Mouse (Mus musculus) cerebellum, adult (tissue): Measurements from ENCODE around the gene Ppp1r1b.
"Not testable (repeated sequence)": the region's sequence is repeated elsewhere in the genome, so short reads cannot be mapped to it uniquely, and the experiment has no call there.

ENCODE experiments used
- ATAC-seq: cut with Nextera tagmentation; 2 replicates; pipeline ENCODE4 v1.9.2; 2017; ENCODE audit warnings: mild to moderate bottlenecking, moderate library complexity, mixed read lengths; ENCODE audit not compliant: insufficient number of reproducible peaks, low FRiP score, low TSS enrichment

The Ppp1r1b gene

DNA sequence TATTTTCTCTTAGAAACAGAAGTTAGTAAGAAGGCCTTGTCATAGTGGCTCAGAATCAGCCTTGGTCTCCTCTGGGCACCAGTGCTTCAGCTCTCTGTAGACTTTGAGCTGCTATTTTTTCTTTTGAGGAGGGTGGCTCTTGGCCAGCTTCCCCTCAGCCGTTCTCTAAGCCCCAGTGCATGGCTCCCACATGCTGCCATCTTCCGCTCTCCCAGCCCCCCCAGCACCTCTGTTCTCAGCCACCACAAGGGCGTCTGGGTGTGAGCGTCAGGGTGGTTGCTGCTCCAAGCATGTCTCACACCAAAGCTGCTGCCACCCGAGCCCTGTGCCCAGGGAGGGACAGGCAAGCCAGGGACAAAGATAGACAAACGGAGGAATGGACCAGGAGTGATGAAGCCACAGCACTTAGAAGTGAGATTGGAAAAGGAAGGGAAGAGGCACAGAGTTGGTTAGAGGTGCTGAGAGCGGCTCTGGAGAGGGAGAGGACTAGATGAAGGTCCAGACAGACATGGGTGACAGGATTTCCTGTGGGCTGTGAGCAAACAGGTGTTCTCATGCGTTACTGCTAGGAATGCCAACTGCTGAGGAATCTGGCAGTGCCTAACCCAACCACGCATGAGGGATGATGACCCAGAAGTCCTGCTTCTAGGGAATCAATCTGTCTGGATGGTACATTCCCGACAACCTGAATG, 19.1 kb downstream of the Ppp1r1b start:
- no peak for ATAC-seq

DNA sequence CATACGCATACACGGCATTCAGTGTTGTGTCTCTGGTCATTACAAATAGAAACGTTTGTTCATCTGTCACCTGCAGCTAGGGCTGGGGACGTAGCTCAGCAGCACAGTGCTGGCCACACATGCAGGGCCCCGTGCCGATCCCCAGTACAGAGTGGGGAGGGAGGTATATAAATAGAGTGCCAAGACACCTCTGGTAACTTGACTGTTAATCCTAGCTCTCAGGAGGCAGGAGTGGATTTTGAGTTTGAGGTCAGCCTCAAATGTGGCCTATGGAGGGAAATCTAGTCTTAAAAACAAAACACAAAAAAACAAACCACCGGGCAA, 19.6 kb downstream of the Ppp1r1b start:
- no peak for ATAC-seq

DNA sequence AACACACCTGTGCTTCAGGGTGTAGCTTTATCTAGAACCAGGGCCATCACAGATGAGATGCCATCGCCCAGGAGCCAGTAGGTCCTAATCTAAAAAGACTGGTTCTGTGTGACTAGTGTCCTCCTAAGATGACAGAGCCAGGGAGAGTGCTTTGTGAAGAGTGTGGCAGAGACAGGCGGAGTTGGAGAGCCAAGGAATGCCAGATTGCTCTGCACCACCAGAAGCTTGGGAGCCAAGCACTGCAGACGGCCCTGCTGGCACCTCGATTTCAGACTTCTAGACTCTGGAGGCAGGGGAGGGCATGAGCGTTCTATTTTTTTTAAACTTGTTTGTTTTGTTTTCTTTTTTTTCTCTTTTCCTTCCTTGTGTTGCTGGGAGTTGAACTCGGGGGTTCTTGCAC, 21.1 kb downstream of the Ppp1r1b start:
- ATAC-seq: no peak; the same call in 1 of the 2 replicates

DNA sequence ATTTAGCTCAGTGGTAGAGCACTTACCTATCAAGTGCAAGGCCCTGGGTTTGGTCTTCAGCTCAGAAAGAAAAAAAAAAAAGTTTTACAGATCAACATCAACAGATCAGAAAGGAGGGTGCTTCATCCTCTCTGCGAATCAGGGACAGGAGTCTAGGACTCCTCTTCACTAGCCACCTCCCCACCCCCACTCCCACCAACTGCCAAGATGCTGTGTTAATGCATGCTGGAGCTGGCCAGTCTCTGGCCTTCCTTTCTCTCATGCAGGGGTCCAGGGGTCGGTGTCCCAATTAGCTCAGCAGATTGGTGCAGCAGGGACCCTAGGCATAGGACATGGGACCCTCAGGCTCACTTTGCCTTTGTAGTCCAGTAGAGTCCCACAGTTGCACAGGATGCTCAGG, 22.4 kb downstream of the Ppp1r1b start:
- ATAC-seq: no peak

DNA sequence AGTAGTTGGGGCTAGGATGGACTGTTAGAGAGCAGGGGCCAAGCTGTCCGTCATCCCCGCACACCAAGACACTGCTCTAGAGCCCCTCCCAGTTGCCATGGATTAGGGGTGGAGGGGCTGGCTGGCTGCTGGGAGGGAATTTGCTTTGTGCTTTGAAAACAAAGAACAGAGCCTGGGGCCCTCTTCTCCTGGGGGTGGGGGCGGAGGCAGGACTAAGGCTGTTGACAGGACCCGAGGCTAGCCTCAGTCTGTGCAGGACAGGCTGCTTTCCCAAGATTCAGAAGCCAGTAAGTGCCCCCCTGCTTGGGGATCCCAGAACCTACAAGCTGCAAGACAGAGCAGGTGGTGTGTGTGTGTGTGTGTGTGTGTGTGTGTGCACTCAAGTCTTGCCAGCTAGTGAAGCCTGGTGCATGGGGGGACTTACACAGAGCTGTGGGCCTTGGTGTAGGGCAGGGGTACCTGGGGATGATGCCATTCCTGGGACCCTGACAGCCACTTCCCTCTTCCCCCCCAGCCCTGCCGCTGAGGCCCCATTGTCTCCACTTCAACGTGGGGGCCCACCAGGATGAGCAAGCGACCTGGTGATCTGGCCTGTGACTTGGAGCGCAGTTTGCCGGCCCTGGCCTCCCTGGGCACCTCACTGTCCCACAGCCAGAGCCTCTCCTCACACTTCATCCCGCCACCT, 23.5 kb downstream of the Ppp1r1b start:
- no peak for ATAC-seq

DNA sequence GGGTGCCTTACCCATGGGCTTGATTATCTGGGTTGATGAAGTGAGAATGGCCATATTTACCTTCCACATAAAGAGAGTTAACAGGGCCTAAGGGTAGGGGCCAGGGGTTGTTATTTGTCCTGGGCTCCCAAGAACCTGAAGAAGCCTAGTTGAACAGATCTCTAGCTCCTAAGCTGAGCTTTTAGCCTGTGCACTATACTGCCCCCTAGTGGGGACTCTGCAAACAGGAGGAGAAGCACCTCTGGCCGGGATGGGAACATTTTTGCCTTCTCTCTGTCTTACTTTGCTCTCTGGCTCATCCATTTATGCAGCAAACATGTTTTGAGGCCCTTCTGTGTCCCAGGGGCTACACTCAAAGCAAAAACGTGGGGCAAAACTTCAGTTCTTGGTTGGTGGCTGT, 24.2 kb downstream of the Ppp1r1b start:
- ATAC-seq: 0 out of 2 replicates have a peak, but pooled peaks have one; percentile 14

DNA sequence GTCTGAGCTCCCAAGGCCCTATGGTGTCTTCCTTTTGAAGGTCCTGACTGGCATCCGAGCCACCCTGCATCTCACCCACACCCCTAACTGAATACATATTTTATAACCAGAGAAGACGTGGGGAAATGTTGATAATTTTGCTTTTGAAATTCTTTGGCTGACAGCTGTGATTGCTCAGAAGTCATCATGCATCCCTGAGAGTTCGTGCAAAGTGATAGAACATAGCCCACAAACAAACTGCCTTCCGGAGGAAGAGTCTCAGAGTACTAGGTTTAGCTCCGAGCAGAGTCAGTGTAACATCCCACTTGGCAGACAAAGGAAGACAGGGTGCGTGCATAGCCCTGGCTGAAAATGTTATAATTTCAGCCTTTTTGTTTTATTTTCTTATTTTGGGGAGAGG, 25.0 kb downstream of the Ppp1r1b start:
- ATAC-seq: no peak

DNA sequence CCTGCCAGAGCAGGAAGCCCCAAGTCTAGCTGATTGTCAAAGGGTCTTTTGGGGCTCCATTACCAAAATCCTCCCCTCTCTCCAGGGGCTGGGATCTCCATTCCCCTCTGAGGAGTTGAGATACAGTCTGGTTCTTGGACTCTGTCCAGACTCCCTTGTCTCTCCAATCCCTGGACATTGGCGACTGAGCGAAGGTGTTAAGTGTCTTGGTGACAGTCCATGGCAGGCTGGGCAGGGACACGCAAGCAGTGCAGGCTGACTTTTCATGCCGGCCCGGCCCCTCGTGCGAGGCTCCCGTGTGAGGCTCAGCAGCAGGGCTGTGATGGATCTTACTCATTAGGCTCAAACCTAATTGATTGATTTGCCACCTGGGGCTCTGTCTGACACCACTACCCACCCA, 26.1 kb downstream of the Ppp1r1b start:
- no peak for ATAC-seq

DNA sequence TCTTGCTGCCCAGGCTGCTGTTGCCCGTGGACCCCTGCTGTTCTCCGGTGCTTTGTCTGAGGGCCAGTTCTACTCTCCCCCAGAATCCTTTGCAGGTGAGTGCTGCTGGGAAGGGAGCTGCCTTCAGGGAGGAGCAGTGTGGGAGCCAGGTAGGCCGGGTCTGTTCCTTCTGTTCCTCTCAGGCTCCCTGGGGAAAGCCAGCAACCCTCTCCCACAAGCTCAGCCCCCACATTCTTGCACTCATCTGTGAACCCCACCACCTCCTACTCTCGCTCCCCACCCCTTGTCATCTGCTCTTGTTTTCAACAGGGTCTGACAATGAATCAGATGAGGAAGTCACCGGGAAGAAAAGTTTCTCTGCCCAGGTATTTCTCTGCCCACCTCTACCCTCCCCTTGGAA, 28.6 kb downstream of the Ppp1r1b start:
- ATAC-seq: no peak

DNA sequence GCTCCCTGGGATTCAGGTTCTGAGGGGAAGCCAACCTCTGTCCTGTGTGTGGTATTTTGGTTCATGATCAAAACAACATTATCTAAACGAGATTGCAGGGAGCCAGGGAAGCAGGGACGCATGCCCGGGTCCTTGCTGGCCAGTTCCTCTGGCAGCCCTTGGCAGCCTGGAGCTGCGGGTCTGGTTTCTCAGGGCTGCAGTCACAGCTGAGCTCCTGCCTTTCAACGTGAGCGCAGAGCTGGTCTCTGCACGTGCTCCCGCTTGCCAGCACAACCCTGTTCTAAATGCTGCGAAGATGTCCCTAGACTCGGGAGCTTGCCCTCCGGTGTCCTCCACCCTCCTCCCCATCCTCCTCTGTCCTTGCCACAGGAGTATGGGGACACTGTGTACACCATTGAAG, 29.6 kb downstream of the Ppp1r1b start:
- ATAC-seq: no peak

DNA sequence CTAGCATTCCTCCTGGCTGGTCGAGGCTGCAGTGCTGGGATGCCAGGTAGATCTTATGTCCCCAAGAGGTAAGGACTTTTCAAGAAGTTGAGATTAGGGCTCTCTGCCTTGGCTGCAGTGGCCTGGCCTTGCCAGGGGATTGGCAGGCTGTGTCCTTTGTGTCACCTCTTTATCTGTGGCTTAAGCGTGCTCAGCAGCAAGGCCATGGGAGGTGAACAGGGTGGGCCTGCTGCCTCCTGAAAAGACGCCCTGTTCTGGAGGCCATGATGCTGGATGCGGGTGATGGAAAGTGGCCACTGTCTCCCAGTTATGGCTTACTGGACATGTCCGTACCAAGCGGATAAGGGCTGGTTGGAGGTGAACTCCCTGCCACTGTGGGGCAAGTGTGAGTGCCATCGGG, 31.2 kb downstream of the Ppp1r1b start:
- no peak for ATAC-seq

DNA sequence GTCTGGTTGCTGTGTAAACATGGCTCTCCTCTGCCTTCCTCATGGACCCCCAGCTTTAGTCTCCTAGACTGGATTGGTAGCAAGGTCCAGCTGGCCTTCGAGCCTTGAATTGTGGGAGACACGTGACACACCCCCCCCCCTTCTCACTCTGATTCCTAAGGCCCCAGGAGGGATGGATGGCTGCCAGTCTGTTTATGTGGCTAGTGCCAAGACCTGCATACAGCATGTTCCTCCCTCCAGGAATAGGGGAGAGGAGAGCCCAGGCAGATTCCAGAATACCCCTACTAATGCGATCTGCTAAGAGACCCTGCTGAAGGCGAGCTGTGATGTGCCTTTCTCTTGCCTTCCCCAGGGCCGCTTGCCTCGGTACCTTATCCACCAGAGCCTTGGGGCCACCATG, 31.9 kb downstream of the Ppp1r1b start:
- ATAC-seq: no peak

DNA sequence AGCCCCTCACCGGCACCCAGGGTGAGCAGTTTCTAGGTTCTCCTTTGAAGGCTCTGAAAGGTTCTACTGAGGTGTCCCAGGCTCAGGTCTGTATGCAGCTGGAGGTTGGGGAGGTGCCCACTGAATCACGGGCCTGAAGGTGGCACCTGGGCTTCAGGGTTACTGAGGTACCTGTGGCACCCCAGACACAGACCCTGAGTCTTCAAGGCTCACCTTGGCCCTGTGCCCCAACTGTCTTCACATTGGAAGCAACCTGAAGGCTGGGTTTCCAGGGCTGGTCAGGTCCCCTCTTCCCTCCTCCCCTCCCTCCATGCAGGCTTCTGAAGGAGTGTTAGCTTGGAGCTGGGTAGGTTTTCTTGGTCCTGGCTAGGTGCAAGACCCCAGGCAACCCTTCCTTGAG, 33.4 kb downstream of the Ppp1r1b start:
- no peak for ATAC-seq

DNA sequence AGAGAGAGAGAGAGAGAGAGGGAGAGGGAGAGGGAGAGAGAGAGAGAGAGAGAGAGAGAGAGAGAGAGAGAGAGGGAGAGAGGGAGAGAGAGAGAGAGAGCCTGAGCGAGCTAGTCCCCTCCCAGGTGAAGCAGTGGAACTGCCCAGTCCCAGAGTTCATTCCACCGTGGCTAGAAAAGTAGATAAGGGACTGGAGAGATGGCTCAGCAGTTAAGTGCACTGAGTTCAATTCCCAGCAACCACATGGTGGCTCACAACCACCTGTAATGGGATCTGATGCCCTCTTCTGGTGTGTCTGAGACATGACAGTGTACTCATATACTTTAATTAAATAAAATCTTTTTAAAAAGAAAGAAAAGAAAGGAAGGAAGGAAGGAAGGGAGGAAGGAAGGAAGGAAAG, 34.2 kb downstream of the Ppp1r1b start:
- ATAC-seq: not testable (repeated sequence)

DNA sequence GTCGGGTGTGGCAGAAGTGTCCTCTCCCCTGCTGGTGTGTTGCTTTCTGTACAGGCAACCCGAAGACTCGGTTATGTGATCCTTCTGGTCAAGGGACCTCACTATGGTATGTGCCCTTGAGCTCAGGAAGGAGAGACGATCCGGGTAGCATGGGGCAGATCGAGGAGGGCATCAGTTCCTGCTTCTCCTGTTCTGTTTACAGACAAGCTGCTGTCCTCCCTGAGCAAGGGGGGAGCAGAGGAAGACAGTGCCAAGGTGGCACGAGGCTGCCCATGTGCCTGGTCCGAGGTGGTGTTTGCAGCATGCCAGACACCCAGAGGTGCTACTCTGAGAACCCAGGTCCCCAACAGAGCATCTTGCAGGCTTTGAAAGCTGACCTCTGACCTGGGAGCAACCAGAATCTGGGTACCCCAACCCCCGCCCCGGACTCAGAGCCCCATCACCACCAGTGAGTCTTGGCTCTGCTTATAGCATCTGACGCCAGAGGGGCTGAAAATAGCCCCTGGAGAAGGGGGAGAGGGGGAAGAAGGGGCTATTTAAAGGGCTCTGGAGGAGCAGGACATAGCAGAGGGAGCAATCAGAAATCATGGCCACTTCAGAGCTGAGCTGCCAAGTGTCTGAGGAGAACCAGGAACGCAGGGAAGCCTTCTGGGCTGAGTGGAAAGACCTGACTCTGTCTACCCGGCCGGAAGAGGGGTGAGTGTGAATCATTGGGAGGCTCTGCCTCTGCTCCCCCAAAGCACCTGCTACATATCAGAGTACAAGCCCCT, 35.2 kb downstream of the Ppp1r1b start, which contains the start of gene Tcap:
TSS of gene Tcap (plus strand) at position 551 of the 770 bp plus-strand sequence.
- no peak for ATAC-seq

DNA sequence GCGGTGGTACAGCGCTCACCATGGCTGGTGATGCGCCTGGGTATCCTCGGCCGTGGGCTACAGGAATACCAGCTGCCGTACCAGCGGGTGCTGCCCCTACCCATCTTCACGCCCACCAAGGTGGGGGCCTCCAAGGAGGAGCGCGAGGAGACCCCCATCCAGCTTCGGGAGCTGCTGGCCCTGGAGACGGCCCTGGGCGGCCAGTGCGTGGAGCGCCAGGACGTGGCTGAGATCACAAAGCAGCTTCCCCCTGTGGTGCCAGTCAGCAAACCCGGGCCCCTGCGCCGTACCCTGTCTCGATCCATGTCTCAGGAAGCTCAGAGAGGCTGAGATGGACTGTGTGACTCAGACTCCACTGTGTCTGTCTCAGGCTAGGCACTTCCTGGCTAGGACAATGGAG, 36.0 kb downstream of the Ppp1r1b start:
- no peak for ATAC-seq

DNA sequence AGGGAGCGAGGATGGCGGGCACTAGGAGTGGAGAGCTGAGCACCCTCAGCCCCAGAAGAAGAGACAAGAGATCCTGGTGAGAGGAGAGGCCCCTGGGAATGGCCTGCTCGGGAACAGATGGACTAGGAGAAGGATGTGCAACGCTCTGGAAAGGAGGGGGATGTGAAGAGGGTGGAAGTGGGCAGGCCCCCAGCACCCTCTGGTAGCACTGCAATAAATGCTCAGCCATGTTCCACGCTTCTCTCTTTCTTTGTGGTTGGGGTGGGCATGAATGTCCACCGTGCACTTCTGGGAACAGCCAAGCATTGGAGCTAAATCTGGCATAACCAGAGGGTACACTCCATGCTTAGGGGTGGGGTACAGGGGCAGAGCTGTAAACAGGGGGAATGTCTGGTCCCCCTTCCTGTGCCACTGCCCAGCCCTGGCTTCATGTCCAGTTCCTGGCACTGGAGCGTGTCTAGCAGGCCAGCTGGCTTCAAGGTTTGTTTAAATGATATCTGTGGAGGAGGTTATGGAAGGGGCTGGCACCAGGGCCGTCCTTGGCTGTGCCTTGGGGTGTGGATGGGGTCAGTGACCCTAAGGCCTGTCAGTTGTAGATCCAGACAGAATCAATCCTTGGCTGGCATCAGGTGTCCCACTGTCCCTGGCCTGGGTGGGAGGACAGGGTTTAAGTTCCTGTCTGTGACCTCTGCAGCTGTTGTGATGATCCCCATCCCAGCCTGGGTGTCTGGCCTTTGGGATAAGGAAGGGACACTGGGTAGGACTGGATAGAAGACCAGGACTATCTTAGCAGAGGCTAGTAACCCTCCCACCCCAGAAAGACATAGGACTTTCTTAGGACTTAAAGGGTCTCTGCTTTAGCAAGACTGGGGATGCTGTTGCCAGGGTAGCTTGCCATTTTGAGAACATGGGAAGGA, 36.8 kb downstream of the Ppp1r1b start:
- no peak for ATAC-seq

DNA sequence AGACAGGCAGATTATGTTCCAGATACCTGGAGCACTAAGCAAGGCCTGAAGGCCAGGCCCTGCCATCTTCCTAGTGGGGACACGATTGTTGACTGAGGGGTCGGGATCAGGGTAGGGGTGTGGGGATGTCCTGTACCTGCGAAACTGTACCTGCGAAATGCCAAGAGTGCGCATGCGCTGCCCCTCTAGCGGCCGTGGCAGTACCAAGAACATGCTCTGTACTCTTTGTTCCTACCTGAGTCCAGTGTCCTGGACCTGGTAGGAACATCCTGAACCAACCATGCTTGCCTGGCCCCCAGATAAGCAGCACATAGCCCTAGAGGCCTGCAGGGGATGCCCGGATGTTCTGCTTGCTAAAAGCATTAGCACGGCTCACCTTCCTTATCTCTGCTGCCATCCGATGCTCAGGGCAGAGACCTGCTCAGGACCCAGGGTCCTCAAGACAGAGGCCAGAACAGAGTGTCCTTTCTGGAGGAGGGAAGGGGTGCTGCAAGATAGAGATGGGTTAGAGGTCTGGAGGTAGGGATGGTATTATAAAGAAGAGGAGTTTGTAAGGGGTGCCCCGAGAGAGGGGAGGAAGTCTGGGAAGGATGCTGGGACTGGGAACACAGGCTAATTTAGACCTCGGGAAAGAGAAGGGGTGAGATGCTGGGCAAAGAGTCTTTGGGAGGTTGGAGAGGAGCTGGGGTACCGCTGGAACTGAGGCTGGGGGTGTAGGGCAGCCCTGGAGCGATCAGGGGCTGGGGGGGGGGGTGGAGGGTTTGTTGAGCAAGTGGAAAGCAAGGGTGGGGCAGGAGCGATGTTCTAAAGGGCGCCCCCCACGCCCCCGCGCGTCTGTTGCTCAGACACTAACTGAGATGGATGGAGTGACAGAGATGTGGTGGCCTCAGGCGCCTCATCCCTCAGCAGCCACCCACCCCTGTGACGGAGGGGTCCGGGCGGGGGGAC, 37.7 kb downstream of the Ppp1r1b start, which contains the start of gene Pnmt:
TSS of gene Pnmt (plus strand) at position 813 of the 948 bp plus-strand sequence.
- no peak for ATAC-seq

DNA sequence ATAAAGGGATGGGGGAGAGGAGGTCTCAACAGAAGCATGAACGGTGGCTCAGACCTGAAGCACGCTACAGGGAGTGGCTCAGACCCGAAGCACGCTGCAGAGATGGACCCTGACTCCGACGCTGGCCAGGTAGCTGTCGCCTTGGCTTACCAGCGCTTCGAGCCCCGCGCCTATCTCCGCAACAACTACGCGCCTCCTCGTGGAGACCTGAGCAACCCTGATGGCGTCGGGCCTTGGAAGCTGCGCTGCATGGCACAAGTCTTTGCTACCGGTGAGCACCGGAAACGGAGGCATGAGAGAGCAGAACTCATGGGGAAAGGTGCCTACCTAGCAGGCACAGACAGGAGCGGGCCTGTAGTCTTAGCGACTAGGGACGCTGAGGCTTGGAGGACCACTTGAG, 38.4 kb downstream of the Ppp1r1b start:
- ATAC-seq: no peak
